Mouse (Mus musculus) frontal cortex, postnatal 14 days (tissue): Measurements from ENCODE around the gene Tmem41a.
"Not testable (repeated sequence)": the region's sequence is repeated elsewhere in the genome, so short reads cannot be mapped to it uniquely, and the experiment has no call there.

Experiments
- DNase-seq, 2 experiments: peaks; one replicate each; pipeline ENCODE4 v3.0.0; 2022; ENCODE audit warnings: low spot score in 2 of 2

Tmem41a gene

GRCm38 (mm10) chr16:21946761-21947715, at the start of gene Tmem41a:
Tmem41a (minus strand) TSS chr16:21947552.
- DNase-seq, result peak; percentile 77 to 82

GRCm38 (mm10) chr16:21996402-21996801, 49.0 kb upstream of the Tmem41a start:
- no peak for DNase-seq

- no peak for DNase-seq
Observed at GRCm38 (mm10) chr16:21995304-21995703, 48.0 kb upstream of the Tmem41a start, which contains the start of gene Liph. Liph (minus strand) TSS chr16:21995663.

- DNase-seq, result no peak
Observed at GRCm38 (mm10) chr16:21991774-21992173, 44.4 kb upstream of the Tmem41a start.

GRCm38 (mm10) chr16:21990893-21991292, 43.5 kb upstream of the Tmem41a start:
- not testable (repeated sequence) for DNase-seq

GRCm38 (mm10) chr16:21987956-21988355, 40.6 kb upstream of the Tmem41a start:
- no peak for DNase-seq

GRCm38 (mm10) chr16:21986191-21986590, 38.8 kb upstream of the Tmem41a start:
- DNase-seq, result no peak

- no peak for DNase-seq
Observed at GRCm38 (mm10) chr16:21984091-21984490, 36.7 kb upstream of the Tmem41a start.

GRCm38 (mm10) chr16:21983581-21983980, 36.2 kb upstream of the Tmem41a start:
- DNase-seq, result no peak

- no peak for DNase-seq
Observed at GRCm38 (mm10) chr16:21983146-21983545, 35.8 kb upstream of the Tmem41a start.

GRCm38 (mm10) chr16:21977347-21977746, 30.0 kb upstream of the Tmem41a start:
- DNase-seq, result no peak

- no peak for DNase-seq
Observed at GRCm38 (mm10) chr16:21976203-21976602, 28.9 kb upstream of the Tmem41a start.

- no peak for DNase-seq
Observed at GRCm38 (mm10) chr16:21971446-21971845, 24.1 kb upstream of the Tmem41a start.

GRCm38 (mm10) chr16:21970536-21970935, 23.2 kb upstream of the Tmem41a start:
- no peak for DNase-seq

GRCm38 (mm10) chr16:21969874-21970273, 22.5 kb upstream of the Tmem41a start:
- DNase-seq, result no peak

- no peak for DNase-seq
Observed at GRCm38 (mm10) chr16:21965576-21965975, 18.2 kb upstream of the Tmem41a start.

GRCm38 (mm10) chr16:21955591-21955990, 8.2 kb upstream of the Tmem41a start:
- no peak for DNase-seq

- DNase-seq, result no peak
Observed at GRCm38 (mm10) chr16:21928471-21928870, 18.9 kb downstream of the Tmem41a start.

- DNase-seq, result no peak
Observed at GRCm38 (mm10) chr16:21916681-21917080, 30.7 kb downstream of the Tmem41a start.

GRCm38 (mm10) chr16:21913347-21913746, 34.0 kb downstream of the Tmem41a start:
- DNase-seq, result no peak

- not testable (repeated sequence) for DNase-seq
Observed at GRCm38 (mm10) chr16:21908906-21909305, 38.4 kb downstream of the Tmem41a start.

- no peak for DNase-seq
Observed at GRCm38 (mm10) chr16:21906902-21907301, 40.5 kb downstream of the Tmem41a start.

- DNase-seq, result no peak
Observed at GRCm38 (mm10) chr16:21905996-21906395, 41.4 kb downstream of the Tmem41a start.
